Mouse (Mus musculus) ovary, postnatal 14 days (tissue): ENCODE results near the gene Copg1.
"Not testable (repeated sequence)": the region's sequence is repeated elsewhere in the genome, so short reads cannot be mapped to it uniquely, and the experiment has no call there.

Source experiments
- DNase-seq: peaks from one replicate; pipeline ENCODE4 v3.0.0; 2022; ENCODE audit warnings: low spot score

Copg1 gene

GRCm38 (mm10) chr6:87875562-87875961, 12.1 kb upstream of the Copg1 start:
- no peak for DNase-seq

- no peak for DNase-seq
Observed at GRCm38 (mm10) chr6:87876068-87876643, 11.5 kb upstream of the Copg1 start.

GRCm38 (mm10) chr6:87879010-87879409, 8.6 kb upstream of the Copg1 start:
- DNase-seq: no peak

- DNase-seq: no peak
Observed at GRCm38 (mm10) chr6:87879628-87880027, 8.0 kb upstream of the Copg1 start.

GRCm38 (mm10) chr6:87882221-87882620, 5.4 kb upstream of the Copg1 start:
- DNase-seq: no peak

DNA sequence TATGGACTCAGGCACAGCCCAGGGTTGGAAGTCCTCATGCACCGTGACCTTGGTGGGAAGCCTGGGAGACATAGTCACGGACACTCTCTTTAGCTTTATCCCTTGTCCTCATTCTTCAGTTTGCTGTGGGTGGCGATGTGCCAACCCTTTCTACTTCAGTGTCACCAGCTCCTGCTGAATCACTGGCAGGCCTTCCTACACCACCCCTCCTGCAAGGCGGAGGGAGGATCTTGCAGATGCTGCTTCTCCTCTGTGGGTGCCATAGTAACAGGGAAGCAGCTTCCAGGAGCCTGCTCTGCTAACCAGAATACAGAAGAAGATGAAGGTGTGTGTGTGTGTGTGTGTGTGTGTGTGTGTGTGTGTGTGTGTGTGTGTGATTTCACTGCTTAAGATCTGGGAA, 4.8 kb upstream of the Copg1 start:
- no peak for DNase-seq

DNA sequence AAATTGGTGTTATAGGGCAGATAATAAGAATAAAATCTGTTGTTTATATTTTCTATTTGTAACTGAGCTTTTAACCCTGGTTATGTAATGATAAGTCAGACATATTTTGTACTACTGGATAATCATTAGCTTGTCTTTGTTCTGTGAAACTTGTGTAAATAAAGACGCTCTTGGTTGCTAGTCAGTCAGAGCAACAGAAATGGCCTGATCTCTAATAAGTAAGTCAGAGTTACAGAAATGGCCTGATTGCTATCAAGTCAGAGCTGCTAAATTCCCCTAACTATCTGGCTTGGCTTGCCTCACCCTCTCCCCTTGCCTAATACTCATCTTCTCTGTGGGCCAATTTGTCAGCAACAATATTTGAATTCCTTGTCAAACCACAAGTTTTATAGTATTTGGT, 893 bp upstream of the Copg1 start:
- DNase-seq: no peak

- DNase-seq: no peak
Observed at GRCm38 (mm10) chr6:87893931-87894330, 6.3 kb downstream of the Copg1 start.

GRCm38 (mm10) chr6:87898028-87898427, 10.4 kb downstream of the Copg1 start:
- no peak for DNase-seq

DNA sequence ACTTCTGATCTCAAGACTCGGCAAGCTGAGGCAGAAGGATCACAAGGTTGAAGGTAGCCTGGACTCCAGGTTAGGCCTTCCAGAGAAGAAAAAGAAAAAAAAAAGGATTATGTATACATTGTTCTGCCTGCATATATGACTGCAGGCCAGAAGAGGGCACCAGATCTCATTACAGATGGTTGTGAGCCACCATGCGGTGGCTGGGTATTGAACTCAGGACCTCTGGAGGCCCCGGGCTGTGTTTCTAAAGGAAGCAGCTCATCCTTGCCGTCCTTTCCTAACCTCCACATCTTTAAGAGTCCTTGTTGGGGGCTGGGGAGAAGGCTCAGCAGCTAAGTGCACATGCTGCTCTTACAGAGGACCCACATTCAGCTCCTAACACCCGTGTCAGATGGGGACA, 19.0 kb downstream of the Copg1 start:
- DNase-seq: no peak

GRCm38 (mm10) chr6:87909181-87909580, 21.6 kb downstream of the Copg1 start:
- no peak for DNase-seq

DNA sequence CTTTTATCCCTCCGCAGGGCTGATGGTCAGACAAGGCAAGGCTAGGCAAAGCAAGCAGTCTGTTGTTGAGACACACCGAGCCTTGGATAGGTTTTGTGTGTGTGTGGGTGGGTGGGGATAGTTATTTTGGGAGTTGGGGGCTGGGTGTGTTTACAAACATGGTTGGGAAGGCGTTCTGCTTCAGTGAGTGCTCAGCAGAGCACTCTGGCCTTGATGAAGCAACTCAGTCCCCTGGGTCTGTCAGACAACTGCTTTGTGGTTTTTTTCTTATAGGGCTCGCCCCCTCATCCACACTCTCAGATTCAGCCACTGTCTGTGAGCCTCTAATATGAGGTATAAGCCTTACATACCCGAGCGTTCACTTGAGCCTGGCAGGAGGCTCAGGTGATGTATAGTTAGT, 23.9 kb downstream of the Copg1 start:
- no peak for DNase-seq

GRCm38 (mm10) chr6:87913661-87914325, 26.2 kb downstream of the Copg1 start, which contains the start of gene Hmces:
TSS of gene Hmces (plus strand) at chr6:87913935.
- DNase-seq: peak; percentile 52

DNA sequence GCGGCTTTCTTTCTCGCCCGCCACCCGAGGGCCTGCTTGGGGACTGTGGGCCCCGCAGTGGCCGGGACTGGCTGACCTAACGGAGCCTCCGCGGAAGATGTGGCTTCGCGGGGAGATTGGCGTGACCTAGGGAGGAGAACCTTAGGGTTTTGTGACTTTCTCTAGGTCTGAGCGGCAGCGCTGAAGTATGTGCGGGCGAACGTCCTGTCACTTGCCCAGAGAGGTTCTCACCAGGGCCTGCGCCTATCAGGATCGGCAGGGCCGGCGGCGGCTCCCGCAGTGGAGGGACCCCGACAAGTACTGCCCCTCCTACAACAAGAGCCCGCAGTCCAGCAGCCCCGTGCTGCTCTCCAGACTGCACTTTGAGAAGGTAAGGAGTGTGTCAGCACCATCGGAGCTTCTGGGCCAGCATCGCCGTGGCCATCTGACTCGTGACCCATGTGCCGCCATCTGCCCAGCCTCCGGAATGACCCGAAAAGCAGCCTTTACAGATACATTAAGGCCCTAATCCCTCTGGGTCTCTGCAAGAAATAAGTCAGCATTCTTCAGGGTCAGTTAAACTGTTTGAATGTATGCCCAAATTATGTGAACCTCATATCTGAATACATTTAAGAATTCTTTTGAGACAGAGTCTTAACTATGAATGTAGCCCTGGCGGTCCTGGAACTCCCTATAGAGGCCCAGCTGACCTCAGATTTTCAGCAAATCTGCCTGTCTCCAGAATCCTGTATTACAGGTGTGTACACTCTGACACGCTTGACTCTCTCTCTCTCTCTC, 26.9 kb downstream of the Copg1 start:
- DNase-seq: peak; percentile 18

- no peak for DNase-seq
Observed at GRCm38 (mm10) chr6:87915939-87916338, 28.3 kb downstream of the Copg1 start.

GRCm38 (mm10) chr6:87921201-87921600, 33.6 kb downstream of the Copg1 start:
- DNase-seq: no peak

DNA sequence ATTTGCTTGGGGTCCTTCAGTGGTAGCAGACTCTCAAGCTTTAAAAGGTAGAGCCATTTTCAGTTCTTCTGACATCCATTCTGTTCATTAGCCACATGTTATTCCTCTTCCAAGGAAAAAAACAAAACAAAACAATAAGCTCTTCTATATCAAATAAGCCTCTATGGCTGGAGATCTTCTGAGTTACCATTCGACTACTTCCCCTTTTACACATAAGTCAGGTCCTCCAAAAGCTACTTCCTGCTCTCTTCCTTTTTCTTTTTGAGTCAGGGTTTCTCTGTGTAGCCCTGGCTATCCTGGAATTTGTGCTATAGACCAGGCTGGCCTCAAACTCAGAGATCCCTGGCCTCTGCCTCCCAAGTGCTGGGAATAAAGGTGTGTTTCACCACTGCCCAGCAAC, 36.0 kb downstream of the Copg1 start:
- DNase-seq: no peak

DNA sequence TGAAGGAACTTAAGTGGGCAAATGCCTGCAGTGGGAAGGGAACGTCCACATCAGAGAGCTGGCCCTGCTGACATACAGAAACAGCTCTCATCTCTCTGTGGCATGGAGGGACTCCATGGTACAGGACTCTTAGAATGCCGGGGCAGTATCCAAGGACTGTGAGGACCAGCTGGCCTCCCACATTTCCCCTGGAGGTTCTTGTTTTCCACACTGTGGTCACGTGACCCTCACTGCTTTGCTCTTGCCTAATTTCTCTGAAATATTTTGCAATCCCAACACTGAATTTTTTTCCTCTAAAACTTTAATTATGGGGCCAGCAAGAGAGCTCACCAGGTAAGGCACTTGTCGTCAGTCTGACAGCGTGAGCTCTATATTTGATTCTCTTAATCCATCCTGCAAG, 47.4 kb downstream of the Copg1 start:
- no peak for DNase-seq

- peak; percentile 15 for DNase-seq
Observed at GRCm38 (mm10) chr6:87937178-87937788, 49.7 kb downstream of the Copg1 start.

- no peak for DNase-seq
Observed at GRCm38 (mm10) chr6:87938941-87939340, 51.3 kb downstream of the Copg1 start.

- no peak for DNase-seq
Observed at GRCm38 (mm10) chr6:87942179-87942578, 54.6 kb downstream of the Copg1 start.

DNA sequence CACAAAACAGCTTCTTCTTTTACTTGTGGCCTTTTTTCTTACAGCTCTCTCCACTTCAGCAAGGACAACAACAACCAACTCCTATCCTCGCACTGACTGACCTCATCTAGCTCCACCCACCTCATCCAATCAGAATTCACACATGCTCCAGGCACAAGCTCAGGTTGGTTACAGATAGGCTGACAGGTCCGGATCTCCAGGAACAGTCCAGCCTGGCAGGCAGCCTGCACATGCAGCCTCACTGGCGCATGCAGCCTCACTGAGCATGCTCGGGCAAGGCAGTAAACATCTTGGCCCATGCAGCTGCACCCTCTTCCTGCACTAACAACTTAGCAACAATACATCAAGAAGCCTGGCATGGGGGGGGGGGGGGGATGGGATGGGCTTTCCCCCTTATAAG, 74.8 kb downstream of the Copg1 start:
- not testable (repeated sequence) for DNase-seq
